Mouse (Mus musculus): ENCODE measurements around the gene Fam129a. TPM values are rescaled to one million over a fixed set of nuclear protein-coding genes. Genes with fewer than 3 reads are reported as not detected.

The Fam129a gene
- polyA plus RNA-seq (2012; rRNA removed): 5.7 and 5.8 TPM in 2 replicates

- H3K4me3 ChIP-seq (ENCODE audit: insufficient read depth, low read depth, low read length): peak within 1 kb of the TSS; percentile 92
- peak; percentile 50 for DNase-seq
- no peaks in the 10 kb centered on the region; the same call in 1 of the 2 replicates for H3K4me1 ChIP-seq (ENCODE audit: control insufficient read depth, insufficient read depth, low read length)
- H3K36me3 ChIP-seq (ENCODE audit: control insufficient read depth, insufficient read depth, low read length): no peaks in the 10 kb centered on the region
- 5% methylated on average over 46 of the region's 46 CpGs for WGBS
- H3K27me3 ChIP-seq (replicated peaks; ENCODE audit: control insufficient read depth, insufficient read depth, low read length): no peaks in the 10 kb centered on the region
- TF ChIP-seq CTCF (conservative IDR thresholded peaks at IDR 0.05; ENCODE audit: insufficient read depth, insufficient read length, low read depth, low read length) (no peak), POLR2A (IDR thresholded peaks at IDR 0.05; ENCODE audit: low read depth, low read length) (peak; percentile 31)
- H3K27ac ChIP-seq (ENCODE audit: insufficient read depth, low read depth, low read length): peak within 1 kb of the TSS; percentile 53; the same call in 1 of the 2 replicates
Observed at GRCm38 (mm10) chr1:151570981-151571837, at the start of gene Fam129a. TSS of gene Fam129a (plus strand) at chr1:151571186.

- H3K4me3 ChIP-seq (ENCODE audit: insufficient read depth, low read depth, low read length): no peak overlapping the region
- no peaks in the 10 kb centered on the region for H3K36me3 ChIP-seq (ENCODE audit: control insufficient read depth, insufficient read depth, low read length)
- 83% methylated on average over 3 of the region's 3 CpGs for WGBS
- H3K27me3 ChIP-seq (replicated peaks; ENCODE audit: control insufficient read depth, insufficient read depth, low read length): no peaks in the 10 kb centered on the region
- no peak overlapping the region for H3K27ac ChIP-seq (ENCODE audit: insufficient read depth, low read depth, low read length)
- H3K4me1 ChIP-seq (ENCODE audit: control insufficient read depth, insufficient read depth, low read length): no peaks in the 10 kb centered on the region
- no peak for TF ChIP-seq CTCF (conservative IDR thresholded peaks at IDR 0.05; ENCODE audit: insufficient read depth, insufficient read length, low read depth, low read length)
- TF ChIP-seq POLR2A (IDR thresholded peaks at IDR 0.05; ENCODE audit: low read depth, low read length): no peak
- no peak for DNase-seq
Observed at GRCm38 (mm10) chr1:151526701-151527100, 44.3 kb upstream of the Fam129a start.

- 80% methylated on average over 6 of the region's 6 CpGs for WGBS
- Histone ChIP-seq H3K4me3 (ENCODE audit: insufficient read depth, low read depth, low read length) (no peak overlapping the region), H3K27ac (ENCODE audit: insufficient read depth, low read depth, low read length) (no peak overlapping the region), H3K36me3 (ENCODE audit: control insufficient read depth, insufficient read depth, low read length) (no peaks in the 10 kb centered on the region), H3K27me3 (replicated peaks; ENCODE audit: control insufficient read depth, insufficient read depth, low read length) (no peaks in the 10 kb centered on the region), H3K4me1 (ENCODE audit: control insufficient read depth, insufficient read depth, low read length) (no peaks in the 10 kb centered on the region; the same call in 1 of the 2 replicates)
- TF ChIP-seq CTCF (conservative IDR thresholded peaks at IDR 0.05; ENCODE audit: insufficient read depth, insufficient read length, low read depth, low read length) (no peak), POLR2A (IDR thresholded peaks at IDR 0.05; ENCODE audit: low read depth, low read length) (no peak)
- no peak for DNase-seq
Observed at GRCm38 (mm10) chr1:151543796-151544477, 27.0 kb upstream of the Fam129a start.

- DNase-seq: no peak
- TF ChIP-seq CTCF (conservative IDR thresholded peaks at IDR 0.05; ENCODE audit: insufficient read depth, insufficient read length, low read depth, low read length) (no peak), POLR2A (IDR thresholded peaks at IDR 0.05; ENCODE audit: low read depth, low read length) (no peak)
- 93% methylated on average over 3 of the region's 3 CpGs for WGBS
Observed at GRCm38 (mm10) chr1:151544581-151544980, 26.4 kb upstream of the Fam129a start.

GRCm38 (mm10) chr1:151545571-151545970 lies 25.4 kb upstream of the Fam129a start:
- WGBS: 80% methylated on average over 7 of the region's 7 CpGs

More at GRCm38 (mm10) chr1:151544581-151544980, 26.4 kb upstream of the Fam129a start:
- no peak overlapping the region for H3K4me3 ChIP-seq (ENCODE audit: insufficient read depth, low read depth, low read length)
- peaks cover 1% of the 10 kb centered on the region; the same call in 1 of the 2 replicates for H3K4me1 ChIP-seq (ENCODE audit: control insufficient read depth, insufficient read depth, low read length)
- H3K36me3 ChIP-seq (ENCODE audit: control insufficient read depth, insufficient read depth, low read length): no peaks in the 10 kb centered on the region
- no peaks in the 10 kb centered on the region for H3K27me3 ChIP-seq (replicated peaks; ENCODE audit: control insufficient read depth, insufficient read depth, low read length)
- no peak overlapping the region for H3K27ac ChIP-seq (ENCODE audit: insufficient read depth, low read depth, low read length)

GRCm38 (mm10) chr1:151548896-151549610 lies 21.9 kb upstream of the Fam129a start:
- Histone ChIP-seq H3K27me3 (replicated peaks; ENCODE audit: control insufficient read depth, insufficient read depth, low read length) (no peaks in the 10 kb centered on the region), H3K36me3 (ENCODE audit: control insufficient read depth, insufficient read depth, low read length) (no peaks in the 10 kb centered on the region), H3K27ac (ENCODE audit: insufficient read depth, low read depth, low read length) (peak overlapping the region; percentile 84), H3K4me3 (ENCODE audit: insufficient read depth, low read depth, low read length) (0 out of 2 replicates have a peak overlapping the region, but pooled peaks have one; percentile 3), H3K4me1 (ENCODE audit: control insufficient read depth, insufficient read depth, low read length) (peaks cover 5% of the 10 kb centered on the region; the same call in 1 of the 2 replicates)
- DNase-seq: peak; percentile 70
- TF ChIP-seq POLR2A (IDR thresholded peaks at IDR 0.05; ENCODE audit: low read depth, low read length) (no peak), CTCF (conservative IDR thresholded peaks at IDR 0.05; ENCODE audit: insufficient read depth, insufficient read length, low read depth, low read length) (no peak)
- 40% methylated on average over 8 of the region's 8 CpGs for WGBS

More at GRCm38 (mm10) chr1:151545571-151545970, 25.4 kb upstream of the Fam129a start:
- peaks cover 5% of the 10 kb centered on the region; the same call in 1 of the 2 replicates for H3K4me1 ChIP-seq (ENCODE audit: control insufficient read depth, insufficient read depth, low read length)
- TF ChIP-seq CTCF (conservative IDR thresholded peaks at IDR 0.05; ENCODE audit: insufficient read depth, insufficient read length, low read depth, low read length) (no peak), POLR2A (IDR thresholded peaks at IDR 0.05; ENCODE audit: low read depth, low read length) (no peak)
- no peak for DNase-seq
- no peak overlapping the region for H3K27ac ChIP-seq (ENCODE audit: insufficient read depth, low read depth, low read length)
- no peaks in the 10 kb centered on the region for H3K27me3 ChIP-seq (replicated peaks; ENCODE audit: control insufficient read depth, insufficient read depth, low read length)
- H3K36me3 ChIP-seq (ENCODE audit: control insufficient read depth, insufficient read depth, low read length): no peaks in the 10 kb centered on the region
- no peak overlapping the region for H3K4me3 ChIP-seq (ENCODE audit: insufficient read depth, low read depth, low read length)
